Mouse (Mus musculus): ENCODE measurements around the gene Eif2ak4.

The Eif2ak4 gene

GRCm38 (mm10) chr2:118468354-118468753 lies 79.9 kb downstream of the Eif2ak4 start:
- no peak for DNase-seq

- DNase-seq = peak; percentile 10
These were observed 90.6 kb downstream of the Eif2ak4 start for GRCm38 (mm10) chr2:118478833-118479549.

DNA sequence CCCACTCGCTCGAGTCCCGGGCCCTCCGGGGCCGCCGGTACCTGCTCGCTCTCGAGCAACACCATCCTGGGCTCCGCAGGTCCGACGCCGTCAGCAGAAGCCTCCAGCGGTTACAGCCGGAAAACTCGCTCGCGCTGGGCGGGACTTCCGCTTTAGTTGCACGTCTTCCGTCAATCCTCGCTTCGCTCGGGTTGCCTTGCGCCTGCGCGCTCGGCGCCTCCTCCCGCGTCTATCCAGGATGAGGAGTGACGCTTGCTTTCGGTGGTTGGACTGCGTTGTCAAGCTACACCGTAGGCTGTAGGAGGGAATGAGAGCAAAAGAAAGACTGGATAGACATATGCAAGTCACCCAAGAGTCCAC lies 91.1 kb downstream of the Eif2ak4 start, which contains the start of gene Srp14:
TSS of gene Srp14 (minus strand) at position 162 of the 360 bp plus-strand sequence.
- peak; percentile 95 for DNase-seq

GRCm38 (mm10) chr2:118480886-118481285 lies 92.5 kb downstream of the Eif2ak4 start:
- DNase-seq = no peak

GRCm38 (mm10) chr2:118483032-118483431 lies 94.6 kb downstream of the Eif2ak4 start:
- DNase-seq = peak; percentile 58

DNA sequence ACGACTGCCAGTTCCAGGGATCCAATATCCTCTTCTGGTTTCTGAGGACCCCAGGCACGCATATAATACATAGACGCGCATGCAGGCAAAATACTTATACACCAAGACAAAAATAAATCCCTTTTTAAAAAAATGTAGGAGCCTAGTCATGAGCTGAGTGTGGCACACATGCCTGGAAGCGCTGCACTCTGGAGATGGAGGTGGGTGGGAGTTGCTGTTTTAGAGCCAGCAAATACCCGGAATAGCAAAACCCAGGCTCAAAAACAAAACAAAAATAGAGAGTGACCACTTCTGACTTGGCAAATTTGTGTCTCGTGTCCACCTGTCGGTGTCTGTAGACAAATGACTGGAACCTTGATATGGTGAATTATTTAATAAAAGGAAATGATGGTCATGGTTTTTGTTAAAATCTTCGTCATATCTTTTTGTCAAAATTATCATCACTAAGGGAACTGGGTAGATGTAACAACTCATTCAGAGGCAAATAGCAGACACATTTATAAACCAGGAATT lies 96.0 kb downstream of the Eif2ak4 start:
- DNase-seq = no peak

DNA sequence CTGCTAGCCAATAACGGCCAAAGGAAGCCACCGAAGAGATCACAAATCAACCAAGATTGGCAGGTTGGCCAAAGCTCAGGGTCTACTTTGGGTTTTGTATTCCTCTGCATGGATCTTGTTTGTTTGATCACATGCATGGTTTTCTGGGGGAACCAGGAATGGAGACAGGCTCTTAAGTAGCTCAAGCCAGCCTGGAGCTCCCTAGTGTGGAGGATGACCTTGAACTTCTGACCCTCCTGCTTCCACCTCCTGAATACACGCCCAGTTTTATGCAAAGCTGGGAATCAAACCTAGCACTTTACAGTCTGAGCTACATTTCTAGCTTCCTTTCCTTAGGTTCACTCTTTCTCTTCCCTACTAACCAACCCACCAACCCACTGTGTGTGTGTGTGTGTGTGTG lies 97.0 kb downstream of the Eif2ak4 start:
- DNase-seq = no peak

DNA sequence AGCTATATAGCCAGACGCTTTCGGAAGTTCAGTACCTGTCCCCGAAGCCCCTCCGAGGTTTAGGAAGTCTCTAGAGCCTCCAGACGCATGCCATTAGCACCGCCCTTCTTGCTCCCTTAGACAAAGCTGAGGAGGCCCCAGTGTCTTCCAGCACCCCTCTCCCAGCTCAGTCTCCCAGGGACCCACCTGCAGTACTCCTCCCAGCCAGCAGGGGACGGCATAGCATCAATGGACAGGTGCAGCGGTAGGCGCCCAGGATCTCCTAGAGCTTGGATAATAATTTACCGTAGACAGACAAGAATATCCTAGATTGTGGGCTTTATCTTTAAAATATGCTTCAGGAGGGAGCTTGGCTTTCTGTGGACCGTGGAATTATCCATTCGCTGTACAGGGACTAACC lies 98.5 kb downstream of the Eif2ak4 start:
- peak; percentile 94 for DNase-seq

- peak; percentile 86 for DNase-seq
These were observed 99.4 kb downstream of the Eif2ak4 start for GRCm38 (mm10) chr2:118487806-118488205.

- peak; percentile 70 for DNase-seq
These were observed 102.0 kb downstream of the Eif2ak4 start for GRCm38 (mm10) chr2:118490241-118491091.

- DNase-seq = peak; percentile 85
These were observed 102.9 kb downstream of the Eif2ak4 start for GRCm38 (mm10) chr2:118491281-118491731.

- DNase-seq = peak; percentile 76
These were observed 103.5 kb downstream of the Eif2ak4 start for GRCm38 (mm10) chr2:118491741-118492395.

DNA sequence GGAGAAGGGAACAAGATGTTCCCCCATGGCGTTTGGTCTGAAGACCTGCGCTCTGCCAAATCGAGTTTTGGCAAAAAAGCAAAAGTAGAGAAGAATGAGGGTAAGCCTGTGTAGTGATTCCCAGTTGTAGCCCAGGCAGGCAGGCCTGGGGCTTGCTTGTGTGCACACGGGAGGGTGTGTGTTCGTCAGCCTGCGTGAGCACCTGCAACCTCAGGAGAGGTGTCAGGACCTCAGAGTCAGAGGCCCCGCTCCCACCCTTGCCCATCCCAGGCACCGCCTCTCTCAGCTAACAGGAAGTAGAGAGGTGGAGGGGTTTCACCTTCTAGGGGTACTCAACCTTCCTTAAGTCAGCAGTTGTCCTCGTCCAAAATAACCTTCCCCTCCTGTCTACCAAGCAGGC lies 106.6 kb downstream of the Eif2ak4 start:
- peak; percentile 88 for DNase-seq

- DNase-seq = peak; percentile 58
These were observed 109.5 kb downstream of the Eif2ak4 start for GRCm38 (mm10) chr2:118497890-118498289.

- peak; percentile 75 for DNase-seq
These were observed 110.1 kb downstream of the Eif2ak4 start for GRCm38 (mm10) chr2:118498476-118498875.

- peak; percentile 96 for DNase-seq
These were observed 110.9 kb downstream of the Eif2ak4 start for GRCm38 (mm10) chr2:118499135-118499961.

- peak; percentile 60 for DNase-seq
These were observed 111.8 kb downstream of the Eif2ak4 start for GRCm38 (mm10) chr2:118500191-118500590.

DNA sequence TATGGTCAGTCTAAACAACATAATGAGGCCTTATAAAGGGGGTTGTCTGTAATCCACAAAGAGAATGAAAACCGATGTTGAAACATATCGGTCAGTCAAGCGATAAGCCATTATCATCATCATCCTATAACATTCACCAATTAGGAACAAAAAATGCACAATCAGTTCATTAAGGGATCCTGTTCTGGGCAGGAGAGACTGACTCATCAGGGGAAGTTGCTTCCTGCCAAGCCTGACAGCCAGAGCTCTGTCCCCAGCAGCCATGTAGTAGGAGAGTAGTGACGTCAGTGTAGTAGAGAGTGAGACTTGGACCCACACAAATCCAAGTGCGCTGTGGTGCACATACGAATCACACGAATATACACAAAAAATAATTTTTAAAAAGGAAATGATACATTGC lies 118.7 kb downstream of the Eif2ak4 start:
- no peak for DNase-seq

GRCm38 (mm10) chr2:118509688-118510446 lies 121.4 kb downstream of the Eif2ak4 start:
- no peak for DNase-seq

GRCm38 (mm10) chr2:118510447-118511310 lies 122.3 kb downstream of the Eif2ak4 start:
- no peak for DNase-seq

All from thymus, postnatal 14 days (tissue).